In the genomic region with DNA sequence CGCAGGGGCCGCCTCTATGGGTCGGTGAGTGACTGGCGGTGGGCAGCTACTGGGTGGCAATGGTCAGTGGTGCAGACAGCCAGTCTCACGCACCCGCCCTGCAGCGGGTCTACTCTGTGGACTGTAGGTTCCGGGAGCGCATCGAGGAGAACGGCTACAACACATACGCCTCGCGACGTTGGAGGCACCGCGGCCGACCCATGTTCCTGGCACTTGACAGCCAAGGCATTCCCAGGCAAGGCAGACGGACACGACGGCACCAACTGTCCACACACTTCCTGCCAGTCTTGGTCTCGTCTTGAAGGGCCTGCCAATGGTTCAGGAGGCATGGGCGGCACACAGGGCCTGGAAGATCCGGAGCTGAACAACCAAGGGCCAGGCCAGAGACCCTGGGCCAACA, we compare ENCODE assay signal across 25 mouse cellular contexts. TPM values are rescaled to one million over a fixed set of nuclear protein-coding genes. Genes with fewer than 3 reads are reported as not detected.
"Had no signal": no experiment of that assay in that cellular context is flagged by ENCODE, and none has a peak within 500 bp of the region (broad histone marks: within the 10 kb centered on the region; RNA-seq: fewer than 3 reads in every experiment).

No protein-coding gene starts in this region.

- H3K27ac ChIP-seq: left cerebral cortex, adult 2 months; liver, embryonic 13.5 days; macrophage; neural tube, embryonic 12.5 days; neural tube, embryonic 15.5 days had no signal

- H3K4me3 ChIP-seq: left cerebral cortex, adult 2 months; liver, embryonic 13.5 days; neural tube, embryonic 12.5 days; neural tube, embryonic 15.5 days had no signal

- H3K4me2 ChIP-seq: liver, embryonic 13.5 days; midbrain, embryonic 11.5 days; neural tube, embryonic 12.5 days; neural tube, embryonic 15.5 days had no signal

- H3K9me3 ChIP-seq: liver, embryonic 13.5 days; neural tube, embryonic 12.5 days; neural tube, embryonic 15.5 days had no signal

- H3K9ac ChIP-seq: liver, embryonic 13.5 days; neural tube, embryonic 12.5 days; neural tube, embryonic 15.5 days had no signal

- DNase-seq: kidney, adult 18-20 months; kidney, adult 9 months; kidney, postnatal 36 days; layer of hippocampus, postnatal 36 days; liver, embryonic 13.5 days; lung, adult 2 months; midbrain, embryonic 14.5 days; right cerebral cortex, adult 18-20 months; right cerebral cortex, postnatal 25 days; thymus, adult 18-20 months; thymus, postnatal 14 days; thymus, postnatal 4 days had no signal

- H3K27me3 ChIP-seq: neural tube, embryonic 12.5 days; neural tube, embryonic 15.5 days had no signal

RNA-seq across cellular contexts. Expression of a gene that starts 1.8 kb away (rescaled TPM):
- total RNA-seq: liver, adult 2 months; megakaryocyte-erythroid progenitor cell, adult 5-6 weeks had no signal
- polyA plus RNA-seq: liver, adult 2 months; liver, embryonic 13.5 days; liver, embryonic 16.5 days; macrophage; small intestine, adult 2 months; spleen, adult 2 months had no signal

RNA-seq across cellular contexts. Expression of a gene that starts 34.1 kb away (rescaled TPM):
- total RNA-seq: liver, adult 2 months; midbrain, postnatal 0 days had no signal
- polyA plus RNA-seq: kidney, embryonic 16.5 days; limb, embryonic 11.5 days; liver, adult 2 months; macrophage had no signal
